Mouse (Mus musculus) ES-Bruce4 (cell line): ENCODE data around the gene Cckbr.

Experiments used
- CTCF ChIP-seq: IDR thresholded peaks from one replicate; pipeline ENCODE4 v1.8.1; 2011; ENCODE audit warnings: low read depth, low read length
- EP300 ChIP-seq: IDR thresholded peaks from 2 replicates; pipeline ENCODE4 v1.6.1; 2011; ENCODE audit warnings: low read depth, low read length; ENCODE audit not compliant: insufficient read depth
- POLR2A ChIP-seq: IDR thresholded peaks from one replicate; pipeline ENCODE4 v1.8.1; 2011; ENCODE audit warnings: low read length; ENCODE audit not compliant: insufficient read depth

GRCm38 (mm10) chr7:105479232-105479631, 53.7 kb downstream of the Cckbr start:
- TF ChIP-seq CTCF (no peak), EP300 (no peak), POLR2A (no peak)
